14 mouse cellular contexts compared by ENCODE assay signal in genomic region chr11:4031126-4031941, GRCm38 (mm10). TPM values are rescaled to one million over a fixed set of nuclear protein-coding genes. Genes with fewer than 3 reads are reported as not detected.
A peak's percentile ranks its signal among the peaks of the same experiment; 100 is the strongest.
DNase-seq lines count a peak whose midpoint lies in the region; ATAC-seq lines count a peak whose summit lies in the region.
"Had no signal": no experiment of that assay in that cellular context is flagged by ENCODE, and none has a peak within 500 bp of the region (broad histone marks: within the 10 kb centered on the region; RNA-seq: fewer than 3 reads in every experiment).

Gene Sec14l4 (plus strand): TSS chr11:4031462.

- no peak within 1 kb of the TSS for H3K9ac ChIP-seq in liver, embryonic 12.5 days
- no peak within 1 kb of the TSS for H3K9ac ChIP-seq in hindbrain, embryonic 14.5 days
- H3K9ac ChIP-seq: embryonic facial prominence, embryonic 12.5 days; heart, embryonic 15.5 days had no signal

- no peaks in the 10 kb centered on the region for H3K36me3 ChIP-seq in liver, embryonic 12.5 days
- H3K36me3 ChIP-seq in hindbrain, embryonic 14.5 days (replicated peaks; ENCODE audit: control insufficient read depth, insufficient read depth) = no peaks in the 10 kb centered on the region
- no peaks in the 10 kb centered on the region for H3K36me3 ChIP-seq in midbrain, embryonic 10.5 days
- H3K36me3 ChIP-seq: embryonic facial prominence, embryonic 12.5 days; heart, embryonic 15.5 days had no signal

- WGBS in liver, embryonic 12.5 days (ENCODE audit: insufficient replicate concordance) = 43% methylated on average over 16 of the region's 16 CpGs
- WGBS in hindbrain, embryonic 14.5 days = 43% methylated on average over 16 of the region's 16 CpGs
- WGBS in midbrain, embryonic 10.5 days = 42% methylated on average over 16 of the region's 16 CpGs

- no peak within 1 kb of the TSS for H3K4me3 ChIP-seq in liver, embryonic 12.5 days
- no peak within 1 kb of the TSS for H3K4me3 ChIP-seq in hindbrain, embryonic 14.5 days (replicated peaks; ENCODE audit: low read length)
- H3K4me3 ChIP-seq in midbrain, embryonic 10.5 days = no peak within 1 kb of the TSS
- H3K4me3 ChIP-seq: embryonic facial prominence, embryonic 12.5 days; heart, embryonic 15.5 days; left cerebral cortex, adult 2 months had no signal

- 0 out of 2 replicates have a peak, but pooled peaks cover 7% of the 10 kb centered on the region for H3K27me3 ChIP-seq in liver, embryonic 12.5 days (replicated peaks)
- 0 out of 2 replicates have a peak, but pooled peaks cover 2% of the 10 kb centered on the region for H3K27me3 ChIP-seq in hindbrain, embryonic 14.5 days (ENCODE audit: control insufficient read depth, insufficient read depth, low read length)
- peaks cover 9% of the 10 kb centered on the region for H3K27me3 ChIP-seq in midbrain, embryonic 10.5 days (ENCODE audit: low read depth, poor library complexity, severe bottlenecking)

- H3K9me3 ChIP-seq in liver, embryonic 12.5 days (replicated peaks) = no peaks in the 10 kb centered on the region
- no peaks in the 10 kb centered on the region for H3K9me3 ChIP-seq in hindbrain, embryonic 14.5 days (ENCODE audit: control insufficient read depth, low read length)
- peaks cover 4% of the 10 kb centered on the region; the same call in 1 of the 2 replicates for H3K9me3 ChIP-seq in midbrain, embryonic 10.5 days (replicated peaks)
- H3K9me3 ChIP-seq: embryonic facial prominence, embryonic 12.5 days; heart, embryonic 15.5 days had no signal

- DNase-seq in adrenal gland, adult 2 months = peak; percentile 58
- no peak for DNase-seq in adrenal gland, postnatal 4 days (ENCODE audit: low spot score in 2 of 2)
- DNase-seq in R1 (ENCODE audit: low read depth, low spot score) = peak; percentile 51
- DNase-seq in lung, postnatal 14 days = peak; percentile 45
- DNase-seq in hindbrain, embryonic 14.5 days (ENCODE audit: low spot score) = no peak
- no peak for DNase-seq in right cerebral cortex, adult 2 months (ENCODE audit: low spot score in 2 of 2)
- no peak for DNase-seq in midbrain, embryonic 10.5 days (ENCODE audit: low spot score)
- DNase-seq: kidney, postnatal 36 days; thymus, postnatal 14 days had no signal

- H3K4me2 ChIP-seq in liver, embryonic 12.5 days = peak within 1 kb of the TSS; percentile 21
- no peak within 1 kb of the TSS for H3K4me2 ChIP-seq in hindbrain, embryonic 14.5 days (replicated peaks)
- H3K4me2 ChIP-seq: embryonic facial prominence, embryonic 12.5 days; heart, embryonic 15.5 days had no signal

- H3K4me1 ChIP-seq in liver, embryonic 12.5 days = no peaks in the 10 kb centered on the region
- no peaks in the 10 kb centered on the region for H3K4me1 ChIP-seq in hindbrain, embryonic 14.5 days (replicated peaks; ENCODE audit: control insufficient read depth, insufficient read depth, low read length)
- H3K4me1 ChIP-seq in midbrain, embryonic 10.5 days = no peaks in the 10 kb centered on the region; the same call in 1 of the 2 replicates
- H3K4me1 ChIP-seq: embryonic facial prominence, embryonic 12.5 days; heart, embryonic 15.5 days had no signal

- peak; percentile 31; the same call in 1 of the 2 replicates for ATAC-seq in liver, embryonic 12.5 days
- no peak for ATAC-seq in hindbrain, embryonic 14.5 days (ENCODE audit: low FRiP score)

- no peak within 1 kb of the TSS for H3K27ac ChIP-seq in liver, embryonic 12.5 days
- no peak within 1 kb of the TSS for H3K27ac ChIP-seq in hindbrain, embryonic 14.5 days
- no peak within 1 kb of the TSS; the same call in 1 of the 2 replicates for H3K27ac ChIP-seq in midbrain, embryonic 10.5 days (replicated peaks)
- H3K27ac ChIP-seq: embryonic facial prominence, embryonic 12.5 days; heart, embryonic 15.5 days; left cerebral cortex, adult 2 months had no signal

RNA-seq across cellular contexts. Expression of gene Sec14l4, which starts in this region (rescaled TPM):
- total RNA-seq in adrenal gland, adult 2 months (2021) = 1 to 10 TPM; 3.2 to 7.2 TPM
- polyA plus RNA-seq in adrenal gland, adult 2 months (2012; rRNA removed) = 1.2 and 1.7 TPM in 2 replicates
- 1 to 10 TPM; 2.4 to 5.0 TPM for total RNA-seq in adrenal gland, postnatal 4 days (2021)
- polyA plus RNA-seq in liver, embryonic 12.5 days (2016; fragmentation: Nextera tagmentation; extraction: Ambion mirVana) = 0.62 and 0.71 TPM in 2 replicates
- polyA plus RNA-seq in hindbrain, embryonic 14.5 days (2014; fragmentation: Nextera tagmentation; extraction: Ambion mirVana) = not detected in 2 replicates
- not detected in 2 replicates for polyA plus RNA-seq in midbrain, embryonic 10.5 days (2016; fragmentation: Nextera tagmentation; extraction: Ambion mirVana)
- total RNA-seq: left cerebral cortex, adult 2 months; MEL had no signal
- polyA plus RNA-seq: embryonic facial prominence, embryonic 12.5 days had no signal

Comparison
In these comparisons a context has a peak if more than half of its experiments do, and no peak if none do; other contexts are left out.
1. DNase-seq: peak in adrenal gland, adult 2 months (single experiment), R1 (single experiment) and lung, postnatal 14 days (single experiment); none in adrenal gland, postnatal 4 days (0 of 2), hindbrain, embryonic 14.5 days (single experiment), right cerebral cortex, adult 2 months (0 of 2) and midbrain, embryonic 10.5 days (single experiment).
2. Peak in ATAC-seq and H3K4me2 ChIP-seq in liver, embryonic 12.5 days; RNA of the gene not detected or under 1 TPM.